Mouse (Mus musculus) retina, adult 2 months (tissue): ENCODE results near the gene Gm42878.
"Not testable (repeated sequence)": the region's sequence is repeated elsewhere in the genome, so short reads cannot be mapped to it uniquely, and the experiment has no call there.

Source experiments
- DNase-seq: peaks from one replicate; pipeline ENCODE4 v3.0.0-alpha.2; 2012; ENCODE audit warnings: low read depth, low spot score

Gene Gm42878

GRCm38 (mm10) chr5:121564468-121564895 is 19.2 kb upstream of the Gm42878 start:
- DNase-seq, result no peak

GRCm38 (mm10) chr5:121562436-121562835 is 17.2 kb upstream of the Gm42878 start:
- no peak for DNase-seq

GRCm38 (mm10) chr5:121549196-121549595 is 3.9 kb upstream of the Gm42878 start:
- DNase-seq, result no peak

GRCm38 (mm10) chr5:121547084-121547483 is 1.8 kb upstream of the Gm42878 start:
- no peak for DNase-seq

GRCm38 (mm10) chr5:121546530-121546895 is 1.2 kb upstream of the Gm42878 start:
- no peak for DNase-seq

- DNase-seq, result peak; percentile 92
Observed at GRCm38 (mm10) chr5:121545793-121546529, 679 bp upstream of the Gm42878 start, which contains the start of gene Mapkapk5. Gene Mapkapk5 (minus strand): TSS chr5:121545905.

- no peak for DNase-seq
Observed at GRCm38 (mm10) chr5:121543370-121543769, 1.9 kb downstream of the Gm42878 start.

GRCm38 (mm10) chr5:121541235-121541634 is 4.0 kb downstream of the Gm42878 start:
- no peak for DNase-seq

GRCm38 (mm10) chr5:121540066-121540465 is 5.2 kb downstream of the Gm42878 start:
- DNase-seq, result no peak

GRCm38 (mm10) chr5:121537588-121537987 is 7.7 kb downstream of the Gm42878 start:
- DNase-seq, result no peak

GRCm38 (mm10) chr5:121536921-121537555 is 8.2 kb downstream of the Gm42878 start:
- DNase-seq, result no peak

GRCm38 (mm10) chr5:121535116-121535515 is 10.2 kb downstream of the Gm42878 start:
- no peak for DNase-seq

GRCm38 (mm10) chr5:121534521-121534920 is 10.8 kb downstream of the Gm42878 start:
- no peak for DNase-seq

- DNase-seq, result no peak
Observed at GRCm38 (mm10) chr5:121526961-121527360, 18.3 kb downstream of the Gm42878 start.

- DNase-seq, result no peak
Observed at GRCm38 (mm10) chr5:121526526-121526925, 18.8 kb downstream of the Gm42878 start.

- no peak for DNase-seq
Observed at GRCm38 (mm10) chr5:121525774-121526450, 19.4 kb downstream of the Gm42878 start.

GRCm38 (mm10) chr5:121519758-121520157 is 25.5 kb downstream of the Gm42878 start:
- DNase-seq, result not testable (repeated sequence)

- no peak for DNase-seq
Observed at GRCm38 (mm10) chr5:121518983-121519382, 26.3 kb downstream of the Gm42878 start.

- no peak for DNase-seq
Observed at GRCm38 (mm10) chr5:121510009-121510408, 35.3 kb downstream of the Gm42878 start.

- DNase-seq, result no peak
Observed at GRCm38 (mm10) chr5:121506846-121507245, 38.4 kb downstream of the Gm42878 start.

- DNase-seq, result no peak
Observed at GRCm38 (mm10) chr5:121503231-121503630, 42.1 kb downstream of the Gm42878 start, which contains the start of gene Adam1b. Gene Adam1b (minus strand): TSS chr5:121503435.

GRCm38 (mm10) chr5:121501424-121501996 is 43.8 kb downstream of the Gm42878 start:
- DNase-seq, result not testable (repeated sequence)
